Mouse (Mus musculus): ENCODE data around the gene Epsti1.

DNA sequence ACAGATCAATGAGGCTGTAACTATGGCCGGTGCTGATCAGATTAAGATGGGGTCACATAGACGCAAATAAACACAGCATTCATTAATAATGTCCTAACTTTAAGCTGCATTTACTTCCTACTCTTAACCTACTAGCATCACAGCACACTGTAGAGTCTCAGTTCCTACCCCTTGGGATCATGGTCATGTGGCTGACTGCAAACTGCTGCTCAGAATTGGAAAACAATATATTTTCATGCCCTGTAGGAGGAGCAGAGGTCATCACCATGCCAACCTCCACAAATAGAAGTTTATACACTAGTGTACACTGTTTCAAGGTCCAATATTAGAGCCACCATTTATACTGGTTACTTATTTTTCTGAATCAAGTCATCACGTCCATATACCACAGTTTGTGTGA, 8.1 kb upstream of the Epsti1 start:
- TF ChIP-seq CTCF (IDR thresholded peaks at IDR 0.05; ENCODE audit: low read depth) (no peak), EP300 (IDR thresholded peaks at IDR 0.05; ENCODE audit: low read depth) (no peak)

All from heart, postnatal 0 days (tissue).